Mouse (Mus musculus) embryo, embryonic 10 days (tissue): ENCODE measurements around the gene Kat2b.
"Not testable (repeated sequence)": the region's sequence is repeated elsewhere in the genome, so short reads cannot be mapped to it uniquely, and the experiment has no call there.

Source experiments
- DNase-seq: peaks from one replicate; pipeline ENCODE4 v3.0.0-alpha.2; 2015; ENCODE audit warnings: low spot score

Kat2b gene

GRCm38 (mm10) chr17:53664267-53664666 lies 97.6 kb downstream of the Kat2b start:
- no peak for DNase-seq

DNA sequence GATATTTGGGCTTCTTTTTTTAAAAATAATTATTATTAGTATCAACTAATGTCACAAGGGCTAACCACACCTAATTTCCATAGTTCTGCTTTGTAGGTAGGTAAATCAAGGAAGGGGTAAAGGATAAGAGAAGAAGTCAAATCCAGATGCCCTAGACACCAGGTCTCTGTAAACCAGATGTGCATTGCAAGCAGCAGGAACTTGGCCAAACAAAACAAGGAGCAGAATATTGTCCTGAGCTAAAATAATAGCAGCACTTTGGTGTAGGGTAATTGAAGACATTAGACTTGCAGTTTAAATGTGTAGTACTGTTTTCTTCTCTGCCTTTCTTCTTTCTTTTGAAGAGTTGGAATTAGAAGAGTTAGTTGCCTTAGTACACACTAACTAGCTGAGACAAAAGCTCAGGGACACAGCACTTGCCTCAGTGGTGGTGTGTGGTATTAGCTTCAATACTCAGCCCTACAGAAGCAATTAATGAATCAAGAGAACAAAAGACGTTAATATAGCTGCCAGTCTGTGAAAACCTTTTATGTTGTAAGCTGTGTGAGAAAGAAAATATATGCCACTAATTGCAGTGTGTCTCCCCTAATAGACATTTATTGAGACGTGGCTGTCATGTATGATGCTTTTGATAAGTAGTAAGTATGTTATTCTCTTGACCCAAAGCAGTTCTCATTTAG lies 98.2 kb downstream of the Kat2b start:
- DNase-seq = no peak

GRCm38 (mm10) chr17:53670453-53670852 lies 103.8 kb downstream of the Kat2b start:
- no peak for DNase-seq

- DNase-seq = no peak
Measured at GRCm38 (mm10) chr17:53678716-53679115, 112.1 kb downstream of the Kat2b start.

GRCm38 (mm10) chr17:53688321-53688720 lies 121.7 kb downstream of the Kat2b start:
- peak; percentile 13 for DNase-seq

DNA sequence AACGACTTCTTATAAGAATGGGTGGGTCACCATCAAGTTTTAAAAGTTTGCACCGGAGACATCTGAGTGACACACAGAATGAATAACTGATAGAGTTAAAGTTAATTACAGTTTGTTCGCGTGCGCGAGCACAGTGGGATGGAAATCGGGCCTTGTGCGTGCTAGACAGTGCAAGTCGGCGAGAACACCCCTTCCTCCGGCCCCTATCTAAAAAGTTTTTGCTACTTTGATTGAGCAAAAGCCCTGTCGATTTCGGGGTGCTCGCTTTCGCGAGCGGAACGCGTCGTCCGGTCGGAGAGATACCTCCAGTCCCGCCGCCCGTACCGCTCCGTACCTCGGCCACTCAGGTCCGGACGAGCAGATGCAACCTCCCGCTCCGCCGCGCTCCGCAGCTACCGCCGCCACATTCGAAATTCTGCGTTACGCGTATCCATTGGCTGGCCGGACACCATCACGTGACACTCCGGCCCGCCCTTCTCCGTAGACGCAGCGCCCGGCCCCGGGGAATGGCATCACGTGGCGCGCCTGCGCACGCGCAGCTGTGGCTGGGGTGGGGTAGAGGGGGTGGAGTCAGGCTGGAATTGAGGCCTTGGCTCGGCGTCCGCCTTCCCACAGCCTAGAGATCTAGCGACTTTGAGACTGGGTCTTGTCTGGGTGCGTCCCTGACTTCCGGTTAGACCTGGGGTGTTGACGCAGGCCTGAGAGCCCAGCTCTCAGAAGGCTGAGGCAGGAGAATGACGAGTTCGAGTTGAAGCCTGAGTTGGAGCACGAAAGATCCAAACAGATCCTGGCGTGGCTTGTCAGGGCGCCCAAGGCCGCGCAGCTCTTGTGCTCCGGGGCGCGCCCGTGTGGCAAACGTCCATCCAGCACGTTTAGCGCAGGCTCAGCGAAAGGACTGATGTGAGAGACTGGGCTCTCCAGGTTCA lies 122.5 kb downstream of the Kat2b start, which contains the start of gene Sgo1:
Sgo1 (minus strand) TSS at position 457 of the 926 bp plus-strand sequence.
- peak; percentile 98 for DNase-seq

- DNase-seq = no peak
Measured at GRCm38 (mm10) chr17:53689946-53690345, 123.3 kb downstream of the Kat2b start.

GRCm38 (mm10) chr17:53694039-53694438 lies 127.4 kb downstream of the Kat2b start:
- DNase-seq = peak; percentile 38

DNA sequence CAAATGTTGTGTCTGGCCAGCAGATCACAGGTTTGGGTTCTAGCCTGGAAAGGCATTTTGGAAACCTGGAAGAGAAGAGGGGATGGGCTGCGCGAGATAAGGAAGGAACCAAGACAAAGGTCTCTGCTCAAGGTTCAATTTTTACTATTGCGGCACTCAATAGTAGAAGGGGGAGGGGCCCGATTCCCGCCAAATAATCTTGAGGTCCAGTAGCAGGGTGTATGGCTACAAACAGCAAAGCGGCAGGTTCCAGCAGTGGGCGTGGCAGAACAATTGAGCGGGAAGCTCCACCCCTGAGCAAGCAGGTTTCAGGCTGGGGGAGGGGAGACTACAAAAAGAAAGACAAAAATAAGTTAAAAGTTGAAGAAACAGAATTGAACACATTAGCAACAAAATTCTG lies 130.9 kb downstream of the Kat2b start:
- not testable (repeated sequence) for DNase-seq

DNA sequence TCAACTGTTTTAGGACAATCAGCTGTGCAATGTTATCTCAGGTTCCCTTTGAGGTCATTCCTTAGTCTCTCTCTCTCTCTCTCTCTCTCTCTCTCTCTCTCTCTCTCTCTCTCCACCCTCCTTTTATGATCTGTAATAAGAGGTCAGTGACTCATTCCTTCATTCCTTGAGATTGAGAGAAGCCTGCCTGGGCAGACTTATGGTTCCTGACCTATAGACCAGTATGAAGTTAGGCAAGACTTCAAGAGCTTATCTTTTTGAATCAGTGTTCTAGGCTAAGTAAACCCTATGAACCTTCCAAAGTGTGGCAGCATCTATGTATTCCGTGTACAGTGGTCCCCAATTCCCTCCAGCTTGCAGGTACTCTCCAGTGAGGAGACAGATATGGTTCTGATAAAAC lies 147.8 kb downstream of the Kat2b start:
- no peak for DNase-seq

DNA sequence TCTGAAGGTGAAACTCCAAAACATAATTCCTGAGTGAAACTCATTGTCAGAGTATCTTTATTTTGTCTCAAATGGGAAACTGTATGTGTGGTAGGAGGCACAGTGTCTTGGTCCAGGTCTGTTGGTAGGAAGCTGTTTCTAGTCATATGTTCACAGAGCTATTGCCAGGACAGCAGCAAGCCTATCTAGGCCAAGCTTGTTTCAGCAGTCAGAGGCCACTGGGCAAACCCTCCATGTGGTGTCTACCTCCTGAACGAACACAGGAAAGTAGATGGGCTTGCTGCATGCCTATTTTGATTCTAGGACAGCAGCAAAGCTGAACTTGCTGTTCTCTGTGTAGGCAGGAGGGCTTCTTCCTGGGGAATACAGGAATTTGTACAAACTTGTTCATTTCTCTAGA lies 148.5 kb downstream of the Kat2b start:
- not testable (repeated sequence) for DNase-seq

GRCm38 (mm10) chr17:53718474-53718873 lies 151.8 kb downstream of the Kat2b start:
- no peak for DNase-seq

DNA sequence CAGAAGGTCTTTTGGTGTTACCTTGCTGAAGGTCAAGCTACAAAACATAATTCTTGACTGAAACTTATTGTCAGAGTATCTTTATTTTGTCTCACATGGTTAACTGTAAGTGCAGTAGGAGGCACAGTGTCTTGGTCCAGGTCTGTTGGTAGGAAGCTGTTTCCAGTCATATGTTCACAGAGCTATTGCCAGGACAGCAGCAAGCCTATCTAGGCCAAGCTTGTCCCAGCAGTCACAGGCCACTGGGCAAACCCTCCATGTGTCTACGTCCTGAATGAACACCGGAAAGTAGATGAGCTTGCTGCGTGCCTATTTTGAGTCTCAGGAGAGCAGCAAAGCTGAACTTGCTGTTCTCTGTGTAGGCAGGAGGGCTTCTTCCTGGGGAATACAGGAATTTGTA lies 152.3 kb downstream of the Kat2b start:
- DNase-seq = not testable (repeated sequence)
